Mouse (Mus musculus): ENCODE results near the gene Mia3. TPM values are rescaled to one million over a fixed set of nuclear protein-coding genes. Genes with fewer than 3 reads are reported as not detected.

Gene Mia3
- total and polyA plus RNA-seq, 3 experiments, result 51.2 to 95.3 (median 80.9) TPM

GRCm38 (mm10) chr1:183288351-183288750 lies 81.0 kb downstream of the Mia3 start:
- no peak overlapping the region for H3K9ac ChIP-seq (ENCODE audit: insufficient read depth, low read depth)
- H3K36me3 ChIP-seq (replicated peaks in 1 of 2; ENCODE audit: control insufficient read depth in 1 of 2, insufficient read depth in 1 of 2, low read length in 1 of 2), result peaks cover 72 to 96% of the 10 kb centered on the region in 2 experiments
- no peaks in the 10 kb centered on the region for H3K9me3 ChIP-seq (replicated peaks; ENCODE audit: low read length)
- no peaks in the 10 kb centered on the region for H3K4me1 ChIP-seq (ENCODE audit: control insufficient read depth in 1 of 2, insufficient read depth in 2 of 2)
- peaks cover 3% of the 10 kb centered on the region; the same call in 1 of the 2 replicates for H3K79me2 ChIP-seq (replicated peaks; ENCODE audit: control insufficient read depth, extremely low read depth, insufficient read depth, poor library complexity, severe bottlenecking)
- no peak for DNase-seq (ENCODE audit: extremely low read depth)
- H3K27me3 ChIP-seq (replicated peaks), result no peaks in the 10 kb centered on the region
- no peak overlapping the region for H3K4me2 ChIP-seq (ENCODE audit: insufficient read depth, low read depth, poor library complexity, severe bottlenecking)
- in situ Hi-C loops (cut with MboI; ENCODE audit: low pct_ligation_motif_present, low pct_unique_long_range_greater_than_20kb, low sequenced_read_pairs), result no loop called here
- no peak overlapping the region for H3K4me3 ChIP-seq (replicated peaks in 1 of 3; ENCODE audit: low read depth in 2 of 3, low read length in 2 of 3, poor library complexity in 1 of 3)
- H3K27ac ChIP-seq (ENCODE audit: insufficient read depth, low read depth), result no peak overlapping the region
- TF ChIP-seq IRF4 (IDR thresholded peaks at IDR 0.05; ENCODE audit: low read depth, low read length) (no peak), ELF1 (IDR thresholded peaks at IDR 0.05; ENCODE audit: low read depth, low read length) (no peak), EP300 (IDR thresholded peaks at IDR 0.05; ENCODE audit: low read length) (no peak), ZNF384 (IDR thresholded peaks at IDR 0.05; ENCODE audit: low read depth, low read length) (no peak), ZMIZ1 (IDR thresholded peaks at IDR 0.05; ENCODE audit: low read depth, low read length) (no peak), KAT2A (IDR thresholded peaks at IDR 0.05; ENCODE audit: insufficient replicate concordance, low read length) (no peak), RCOR1 (conservative IDR thresholded peaks at IDR 0.05; ENCODE audit: low read depth, low read length) (no peak), GABPA (IDR thresholded peaks at IDR 0.05; ENCODE audit: insufficient replicate concordance, low read depth, low read length) (no peak), USF1 (IDR thresholded peaks at IDR 0.05; ENCODE audit: low read depth, low read length) (no peak), JUND (conservative IDR thresholded peaks at IDR 0.05; ENCODE audit: low read depth, low read length) (no peak), POLR2AphosphoS2 (IDR thresholded peaks at IDR 0.05; ENCODE audit: low read depth, low read length) (no peak), JUN (IDR thresholded peaks at IDR 0.05; ENCODE audit: insufficient read depth, low read depth, low read length) (no peak)
- dilution Hi-C loops (cut with MboI; ENCODE audit: extremely low pct_ligation_motif_present, extremely low pct_unique_long_range_greater_than_20kb, low sequenced_read_pairs), result no loop called here

Other genes with a start within 250 kb of the Mia3 start
- 5.4 and 5.9 TPM in 2 replicates for gene Disp1, start 148.0 kb downstream of the Mia3 start, total RNA-seq (2012; rRNA removed)
- gene Disp1, start 148.0 kb downstream of the Mia3 start, total RNA-seq (2014; rRNA removed), result 3.1 and 3.4 TPM in 2 replicates
- gene Disp1, start 148.0 kb downstream of the Mia3 start, polyA plus RNA-seq (2012; ENCODE audit: insufficient read length, low read depth), result 8.9 and 11.3 TPM in 2 replicates
- gene Aida, start 73.0 kb downstream of the Mia3 start, total RNA-seq (2012; rRNA removed), result 11.0 and 15.8 TPM in 2 replicates
- gene Aida, start 73.0 kb downstream of the Mia3 start, total RNA-seq (2014; rRNA removed), result 31.6 and 32.8 TPM in 2 replicates
- 41.7 and 45.2 TPM in 2 replicates for gene Aida, start 73.0 kb downstream of the Mia3 start, polyA plus RNA-seq (2012; ENCODE audit: insufficient read length, low read depth)
- gene Brox, start 72.3 kb downstream of the Mia3 start, total RNA-seq (2012; rRNA removed), result 21.0 and 21.8 TPM in 2 replicates
- gene Brox, start 72.3 kb downstream of the Mia3 start, total RNA-seq (2014; rRNA removed), result 37.8 and 44.7 TPM in 2 replicates
- gene Brox, start 72.3 kb downstream of the Mia3 start, polyA plus RNA-seq (2012; ENCODE audit: insufficient read length, low read depth), result 19.8 and 20.4 TPM in 2 replicates
- 12.3 and 18.0 TPM in 2 replicates for gene Taf1a, start 19.4 kb upstream of the Mia3 start, total RNA-seq (2012; rRNA removed)
- 20.6 and 21.9 TPM in 2 replicates for gene Taf1a, start 19.4 kb upstream of the Mia3 start, total RNA-seq (2014; rRNA removed)
- gene Taf1a, start 19.4 kb upstream of the Mia3 start, polyA plus RNA-seq (2012; ENCODE audit: insufficient read length, low read depth), result 24.8 and 27.2 TPM in 2 replicates
- gene Hhipl2, start 48.7 kb upstream of the Mia3 start, total RNA-seq (2012; rRNA removed), result 0.55 TPM in 1 of 2 replicates, not detected in the other
- 0.16 TPM in 1 of 2 replicates, not detected in the other for gene Hhipl2, start 48.7 kb upstream of the Mia3 start, total RNA-seq (2014; rRNA removed)
- 0.23 and 0.74 TPM in 2 replicates for gene Hhipl2, start 48.7 kb upstream of the Mia3 start, polyA plus RNA-seq (2012; ENCODE audit: insufficient read length, low read depth)

All from CH12.LX (cell line).